Mouse (Mus musculus): ENCODE data around the gene 4921524J17Rik.
A peak's percentile ranks its signal among the peaks of the same experiment; 100 is the strongest.

The 4921524J17Rik gene

DNA sequence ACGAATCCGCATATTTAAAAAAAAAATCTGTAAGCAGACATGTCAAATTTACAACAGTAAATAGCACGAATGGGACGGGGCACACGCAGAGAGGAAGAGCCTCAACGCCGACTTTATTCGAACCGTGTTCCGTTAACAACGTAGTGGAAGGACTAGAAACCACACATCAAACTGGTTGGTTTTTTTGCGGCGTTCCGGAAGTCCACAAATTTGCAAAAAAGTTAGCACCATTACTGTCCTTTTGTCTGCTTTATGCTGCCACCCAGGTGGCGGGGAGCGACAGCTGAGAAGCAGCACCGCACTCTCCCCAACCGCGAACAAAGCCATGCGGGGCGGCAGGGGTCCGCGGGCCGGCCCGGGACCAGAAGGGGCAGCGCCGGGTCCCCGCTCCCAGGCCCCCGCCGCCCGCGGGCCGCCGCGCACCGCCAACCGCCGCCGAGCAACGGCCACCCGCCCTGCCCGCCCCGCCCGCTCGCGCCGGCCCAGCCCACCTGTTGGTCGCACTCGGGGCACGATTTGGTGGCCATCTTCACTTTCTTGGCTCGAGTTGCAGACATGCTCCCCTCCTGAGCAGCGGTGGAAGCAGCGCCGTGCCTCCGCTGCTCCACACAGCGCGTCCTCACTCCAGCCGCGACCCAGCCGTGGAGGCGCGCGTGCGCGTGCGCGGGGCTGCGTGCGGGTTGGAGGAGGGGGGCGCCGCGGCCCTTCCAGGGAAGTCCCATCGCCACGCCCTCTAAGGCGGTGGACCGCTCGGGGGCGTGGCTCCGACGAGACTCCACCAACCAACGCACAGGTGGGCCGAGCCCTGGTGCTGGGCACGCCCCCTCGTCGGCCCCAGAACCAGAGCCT lies at the start of gene 4921524J17Rik:
Gene 4921524J17Rik, minus strand, starts transcription at position 666 of the 849 bp plus-strand sequence.
- peak; percentile 93 to 97 for DNase-seq

DNA sequence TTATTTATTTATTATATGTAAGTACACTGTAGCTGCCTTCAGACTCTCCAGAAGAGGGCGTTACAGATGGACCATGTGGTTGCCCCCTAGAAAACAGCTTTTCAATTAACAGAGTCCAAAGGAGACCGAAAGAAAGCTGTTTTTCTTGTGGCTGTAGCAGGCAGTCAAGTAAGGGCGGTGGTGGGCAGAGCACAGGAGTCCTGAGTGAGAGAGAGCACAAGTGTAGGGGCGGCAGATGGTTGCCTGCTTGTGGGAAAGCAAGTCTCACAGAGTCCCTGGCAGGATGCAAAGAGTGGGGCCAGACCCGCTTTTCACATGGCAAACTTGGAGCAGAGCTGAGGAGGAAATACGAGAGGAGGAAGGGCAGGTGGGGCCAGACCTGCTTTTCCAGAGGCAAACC lies 49.8 kb upstream of the 4921524J17Rik start:
- no peak for DNase-seq

DNA sequence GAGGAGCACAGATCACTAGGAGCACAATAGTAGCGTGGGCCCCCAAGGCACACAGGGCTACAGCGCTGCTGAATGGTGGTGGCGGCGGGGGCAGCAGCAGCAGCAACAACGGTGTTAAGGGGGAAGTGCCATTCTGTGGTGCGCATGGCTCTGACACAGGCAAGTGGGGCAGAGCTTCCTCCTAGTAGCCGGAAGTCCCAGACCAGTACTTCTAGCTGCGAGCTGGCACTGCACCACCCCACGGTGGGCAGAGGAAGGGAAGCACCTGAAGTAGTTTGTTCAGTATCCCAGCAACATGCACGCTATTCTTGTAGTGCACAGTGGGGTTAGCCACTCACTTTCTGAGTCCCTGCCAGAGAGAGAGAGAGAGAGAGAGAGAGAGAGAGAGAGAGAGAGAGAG lies 49.3 kb upstream of the 4921524J17Rik start:
- peak; percentile 17 to 31 for DNase-seq

DNA sequence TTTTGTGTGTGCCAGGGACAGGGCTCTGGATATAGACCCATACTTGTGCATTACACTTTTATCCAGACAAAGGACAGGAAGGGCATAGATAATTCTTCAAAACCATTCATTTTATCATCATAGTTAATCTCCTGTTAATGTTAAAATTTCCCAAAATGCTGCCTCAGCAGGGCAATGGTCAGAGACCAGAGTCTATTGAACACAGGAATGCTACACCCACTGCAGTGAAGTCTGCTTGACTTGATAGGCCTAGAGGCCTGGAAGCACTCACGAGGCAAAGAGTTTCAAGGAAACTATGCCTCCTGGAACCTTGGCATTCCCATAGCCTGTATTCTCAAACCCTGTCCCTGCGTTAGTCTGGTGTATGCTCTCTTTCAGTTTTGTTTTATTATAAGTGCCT lies 47.1 kb upstream of the 4921524J17Rik start:
- DNase-seq = no peak

DNA sequence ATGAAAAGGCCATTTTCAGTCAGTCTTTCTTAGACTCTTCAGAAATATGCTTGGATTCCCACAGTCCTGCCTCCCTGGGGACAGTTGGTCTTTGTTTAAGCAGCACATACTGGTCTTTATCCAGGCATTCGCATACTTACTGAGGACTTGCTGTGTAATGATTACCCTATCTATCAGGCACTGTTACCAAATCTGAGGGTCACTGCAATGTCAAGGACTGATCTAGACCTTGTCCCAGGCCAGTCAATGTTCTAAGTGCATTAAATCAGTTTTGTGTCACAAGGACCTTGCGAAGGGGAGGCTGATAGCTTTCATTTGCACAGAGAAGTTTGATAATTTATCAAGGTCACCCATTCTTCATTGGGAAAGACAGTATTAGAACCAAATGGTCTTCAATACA lies 45.8 kb upstream of the 4921524J17Rik start:
- no peak for DNase-seq

DNA sequence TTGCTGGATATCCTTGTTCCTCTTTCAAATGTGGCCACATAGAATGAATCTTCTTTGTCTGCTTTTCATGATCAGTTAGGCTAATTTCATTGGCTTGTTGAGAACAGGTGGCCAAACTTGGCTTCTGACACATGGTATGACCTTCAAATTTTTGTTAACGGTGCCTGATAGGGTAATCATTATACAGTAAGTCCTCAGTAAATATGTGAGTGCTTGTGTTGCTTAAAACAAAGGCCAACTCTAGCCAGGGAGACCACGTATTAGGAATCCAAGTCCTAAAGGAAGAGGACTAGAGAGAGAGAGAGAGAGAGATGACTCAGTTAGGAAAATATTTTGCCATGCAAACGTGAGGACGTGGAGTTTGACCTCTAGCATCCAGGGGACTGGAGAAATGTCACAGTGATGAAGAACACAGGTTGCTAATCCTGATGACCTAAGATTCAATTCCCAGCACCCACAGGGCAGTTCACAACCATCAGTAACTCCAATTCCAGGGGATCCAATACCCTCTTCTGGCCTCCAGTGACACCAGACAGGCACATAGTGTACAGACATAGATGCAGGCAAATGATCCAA lies 44.4 kb upstream of the 4921524J17Rik start:
- DNase-seq = no peak

DNA sequence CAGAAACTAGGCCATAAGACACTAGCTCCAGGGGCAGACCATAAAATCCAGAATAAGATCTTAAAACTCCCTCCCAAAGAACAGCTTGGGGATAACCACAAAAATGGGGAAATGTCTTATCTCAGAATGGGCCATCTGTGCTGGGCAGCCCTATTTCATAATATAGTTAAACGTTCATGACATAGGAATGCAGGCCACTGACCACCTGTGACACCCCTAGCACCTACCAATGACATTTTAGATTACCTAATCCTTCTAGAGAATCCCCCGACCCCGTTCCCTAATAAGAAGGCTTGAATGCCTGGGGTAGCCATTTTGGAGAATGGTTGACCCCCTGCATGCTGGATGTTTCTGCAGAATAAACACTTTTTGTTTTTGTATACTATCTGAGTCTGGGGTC lies 42.3 kb upstream of the 4921524J17Rik start:
- no peak for DNase-seq

DNA sequence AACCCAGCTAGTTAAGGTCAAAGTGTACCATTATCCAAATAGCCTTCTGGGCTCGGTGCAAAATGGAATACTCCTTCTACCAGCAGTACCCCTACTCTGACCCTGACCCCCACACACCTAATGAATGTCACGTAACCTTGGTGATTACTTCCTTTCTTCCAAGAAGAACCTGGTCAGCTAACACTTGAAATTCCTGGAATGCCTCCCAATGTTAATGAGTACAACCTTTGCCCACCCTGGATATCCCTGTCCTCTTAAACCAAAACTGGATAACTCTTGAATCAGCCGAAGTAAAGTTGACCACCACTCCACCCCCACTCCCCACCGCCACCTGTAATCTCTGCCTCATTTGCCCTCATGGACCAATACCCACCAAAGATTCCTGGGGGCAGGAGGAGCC lies 40.6 kb upstream of the 4921524J17Rik start:
- no peak for DNase-seq

DNA sequence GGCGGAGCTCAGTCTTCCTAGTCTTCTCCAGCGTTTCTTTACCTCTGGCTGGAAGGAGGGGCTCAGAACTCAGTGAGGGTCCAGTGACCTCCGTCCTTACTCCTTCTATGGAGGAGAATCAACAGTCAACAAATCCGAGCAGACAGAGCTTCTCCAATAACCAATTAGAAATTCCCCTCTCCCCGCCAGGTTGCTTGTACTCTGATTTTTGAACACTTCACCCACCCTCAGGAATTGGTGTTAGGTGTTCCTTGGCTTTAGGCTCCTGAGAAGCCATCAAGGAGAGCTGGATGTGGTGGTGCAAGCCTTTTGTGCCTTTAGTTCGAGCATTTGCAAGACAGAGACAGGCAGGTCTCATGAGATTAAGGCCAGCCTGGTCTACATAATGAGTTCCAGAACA lies 40.2 kb upstream of the 4921524J17Rik start:
- DNase-seq = no peak

DNA sequence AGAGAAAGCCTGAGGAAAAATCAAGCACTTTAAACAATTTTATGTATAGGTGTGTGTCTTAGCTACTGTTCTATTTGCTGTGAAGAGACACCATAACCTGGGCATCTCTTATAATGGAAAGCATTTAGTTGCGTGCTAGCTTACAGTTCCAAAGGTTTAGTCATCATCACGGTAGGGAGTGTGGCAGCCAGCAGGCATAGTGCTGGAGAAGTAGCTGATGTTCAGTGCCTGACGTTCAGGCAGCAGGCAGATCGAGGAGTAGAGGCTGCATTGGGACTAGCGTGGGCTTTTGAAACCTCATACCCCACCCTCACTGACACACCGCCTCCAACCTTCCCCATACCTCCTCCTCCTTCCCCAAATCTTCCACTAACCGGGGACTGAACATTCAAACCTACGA lies 38.1 kb upstream of the 4921524J17Rik start:
- no peak for DNase-seq

DNA sequence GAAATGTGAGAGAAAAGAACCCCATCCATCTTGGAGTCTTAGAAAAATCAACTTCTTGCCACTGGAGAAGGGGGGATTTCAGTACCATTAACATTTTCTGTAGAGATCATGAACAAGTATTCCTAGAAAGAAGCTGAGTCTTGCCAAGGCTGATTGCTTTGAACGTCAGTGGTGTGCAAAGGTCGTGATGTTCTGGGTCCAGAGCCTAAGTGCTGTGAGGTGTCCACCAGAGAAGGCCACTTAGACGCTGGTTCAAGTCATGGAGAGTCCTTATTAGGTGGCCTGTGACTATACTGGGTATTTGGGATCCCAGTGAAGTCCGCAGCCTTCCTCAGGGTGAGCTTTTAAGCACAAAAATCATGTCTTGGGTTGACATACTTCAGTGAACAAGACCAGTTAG lies 33.4 kb upstream of the 4921524J17Rik start:
- DNase-seq = no peak

DNA sequence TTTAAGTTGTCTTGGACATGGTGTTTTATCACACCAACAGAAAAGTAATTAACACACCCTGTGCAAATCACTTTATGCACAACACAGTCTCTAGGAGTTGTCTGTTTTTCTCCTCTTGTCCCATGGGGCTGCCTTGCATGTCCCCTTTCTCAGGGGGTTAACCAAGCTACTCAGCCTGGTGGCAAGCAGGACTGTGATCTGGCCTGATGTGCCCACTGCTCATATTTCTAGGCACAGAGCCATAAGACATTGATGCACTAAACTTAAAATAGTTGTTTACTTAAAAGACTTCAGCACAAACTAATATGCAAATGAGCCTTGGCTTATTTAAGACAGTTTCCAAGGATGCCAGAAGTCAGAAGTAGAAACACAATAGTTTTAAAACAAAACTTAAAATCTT lies 31.7 kb upstream of the 4921524J17Rik start:
- DNase-seq = no peak

DNA sequence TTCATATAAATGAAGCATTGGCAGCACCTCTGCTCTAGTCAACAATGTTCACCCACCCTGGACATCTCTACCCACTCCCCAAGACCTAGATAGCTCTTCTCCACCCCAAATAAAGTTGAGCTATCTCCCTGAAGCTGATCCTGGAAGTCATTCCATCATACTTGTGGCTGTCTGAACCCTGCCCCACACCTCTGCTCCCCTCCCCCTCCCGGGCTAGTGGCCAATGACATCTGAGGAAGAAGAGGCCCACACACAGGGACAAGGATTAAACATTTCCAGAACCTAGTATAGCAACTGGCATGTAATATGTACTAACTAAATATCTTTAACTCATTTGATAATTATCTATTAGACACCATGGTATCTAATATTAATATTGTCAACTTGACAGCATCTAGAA lies 29.8 kb upstream of the 4921524J17Rik start:
- no peak for DNase-seq

DNA sequence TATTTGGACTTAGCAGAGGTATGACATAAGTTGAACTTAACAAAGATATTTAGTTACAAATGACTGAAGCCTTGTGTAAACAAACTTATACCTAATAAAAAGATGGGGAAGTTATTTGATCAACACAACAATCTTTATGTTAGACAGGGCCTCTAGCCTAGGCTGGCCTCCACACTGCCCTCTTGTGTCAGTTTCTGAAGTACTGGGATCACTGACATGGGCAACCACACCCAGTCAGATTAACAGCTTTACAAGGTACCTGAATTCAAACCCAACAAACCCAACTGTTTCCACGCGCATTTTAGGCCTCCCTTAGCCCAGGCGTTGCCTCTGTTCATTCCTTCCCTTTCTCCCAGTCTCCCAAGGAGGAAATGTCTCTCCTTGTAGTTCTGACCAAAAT lies 28.7 kb upstream of the 4921524J17Rik start:
- no peak for DNase-seq

DNA sequence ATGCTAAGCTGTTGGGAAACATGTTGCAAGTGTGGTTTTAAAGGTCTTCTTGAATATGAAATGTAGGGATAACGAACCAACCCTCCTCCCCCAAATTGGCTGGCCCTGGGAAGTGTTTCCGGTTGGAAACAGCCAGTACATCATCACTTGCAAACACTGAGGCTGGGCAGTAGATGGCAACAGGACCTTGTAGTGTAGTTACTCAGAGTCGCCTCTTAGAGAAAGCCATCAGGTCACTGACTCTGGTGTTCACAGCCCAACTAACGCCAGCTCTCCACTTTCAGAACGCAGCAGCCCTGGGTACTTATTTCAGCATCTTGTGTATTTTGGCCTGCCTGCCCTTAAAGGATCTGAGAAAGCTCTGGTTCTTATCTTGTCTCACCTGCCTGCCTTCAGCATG lies 28.2 kb upstream of the 4921524J17Rik start:
- no peak for DNase-seq

DNA sequence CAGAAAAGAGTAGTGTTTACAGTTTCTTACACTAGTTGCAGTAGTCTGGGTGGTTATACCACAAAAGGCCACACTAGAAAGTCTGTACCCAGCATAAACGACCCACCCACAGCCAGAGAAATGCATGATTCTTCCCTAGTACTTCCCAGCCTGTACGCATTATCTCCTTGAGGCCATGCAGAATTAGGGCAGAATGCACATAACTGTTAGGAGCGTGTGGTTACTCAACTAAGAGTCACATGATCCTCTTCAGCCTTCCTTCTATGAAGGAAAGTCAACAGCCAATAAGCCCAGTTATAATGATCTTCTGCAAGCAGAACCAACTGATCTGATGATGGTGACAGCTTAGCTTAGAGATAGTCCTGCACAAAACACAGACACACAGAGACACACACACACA lies 26.9 kb upstream of the 4921524J17Rik start:
- DNase-seq = no peak

DNA sequence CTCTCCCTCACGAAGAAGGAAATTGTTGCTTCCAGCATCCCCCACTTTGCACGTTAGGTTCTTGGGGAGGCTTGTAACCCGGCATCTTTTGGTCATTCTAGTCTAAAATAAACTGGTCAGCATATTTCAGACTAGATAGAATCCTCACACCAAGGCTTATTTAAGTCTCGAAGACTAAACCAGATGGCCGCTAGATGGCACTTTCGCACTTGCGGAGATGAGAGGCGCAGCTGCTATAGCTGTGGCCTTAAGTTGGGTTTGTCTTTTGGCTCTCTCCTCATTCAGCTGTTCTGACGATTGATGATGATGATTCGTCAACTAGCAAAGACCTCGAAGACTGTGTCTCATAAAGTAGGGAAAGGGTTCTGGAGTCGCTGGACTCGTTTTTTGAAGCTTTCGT lies 23.9 kb upstream of the 4921524J17Rik start:
- peak; percentile 63 to 67 for DNase-seq

DNA sequence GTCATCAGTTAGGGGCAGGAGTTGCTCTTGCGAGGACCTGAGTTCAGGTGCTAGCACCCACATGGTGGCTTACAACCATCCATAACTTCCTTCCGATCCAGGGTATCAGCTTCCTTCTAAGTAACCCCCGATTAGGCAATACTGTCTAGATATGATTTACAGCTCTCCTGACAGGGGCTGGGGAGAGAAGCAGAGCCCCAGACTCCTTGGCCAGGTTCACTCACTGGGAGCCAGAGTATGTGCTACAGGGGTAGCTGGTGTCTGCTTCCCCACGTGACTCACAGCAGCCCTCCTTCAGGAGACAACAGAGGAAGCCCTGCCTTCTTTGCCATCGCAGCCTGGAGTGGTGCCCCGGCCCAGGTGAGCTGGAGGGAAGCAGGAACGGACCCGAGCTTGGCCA lies 22.1 kb upstream of the 4921524J17Rik start:
- no peak for DNase-seq

DNA sequence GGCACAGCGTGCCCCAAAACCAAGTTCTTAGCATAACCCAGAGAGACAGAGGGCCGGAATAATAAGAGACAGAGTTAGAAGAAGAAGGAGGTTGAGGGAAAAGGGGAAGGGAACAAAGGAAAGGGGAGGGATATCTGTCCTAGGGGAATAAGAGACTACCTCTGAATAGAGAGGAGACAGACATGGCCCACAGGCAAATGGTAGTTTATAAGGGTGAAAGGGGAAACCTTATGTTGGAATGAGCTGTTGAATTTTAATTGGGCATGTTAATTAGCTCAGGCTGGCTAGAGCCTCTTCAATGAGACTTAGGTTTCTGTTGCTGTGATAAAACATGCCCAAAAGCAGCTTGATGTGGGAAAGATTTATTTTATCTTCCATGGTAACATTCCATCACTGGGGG lies 20.6 kb upstream of the 4921524J17Rik start:
- no peak for DNase-seq

DNA sequence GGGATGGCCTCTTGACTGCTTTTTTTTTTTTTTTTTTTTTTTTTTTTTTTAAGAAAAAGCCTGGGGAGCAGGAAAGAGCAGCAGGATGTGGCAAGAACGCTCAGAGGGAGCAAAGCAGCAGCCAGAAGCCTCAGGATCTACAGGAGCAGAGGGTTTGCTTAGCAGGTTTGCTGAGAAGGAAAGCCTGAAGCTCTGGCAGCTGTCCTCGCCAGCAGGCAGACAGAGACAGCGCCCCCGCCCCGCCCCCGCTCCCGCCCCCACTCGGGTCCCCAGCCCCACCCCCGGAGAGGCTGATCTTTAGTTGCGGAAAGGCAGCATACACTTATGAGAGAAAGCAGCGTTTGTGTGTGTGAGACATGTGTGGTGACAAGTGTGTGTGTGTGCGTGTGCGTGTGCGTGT lies 19.7 kb upstream of the 4921524J17Rik start:
- DNase-seq = no peak

DNA sequence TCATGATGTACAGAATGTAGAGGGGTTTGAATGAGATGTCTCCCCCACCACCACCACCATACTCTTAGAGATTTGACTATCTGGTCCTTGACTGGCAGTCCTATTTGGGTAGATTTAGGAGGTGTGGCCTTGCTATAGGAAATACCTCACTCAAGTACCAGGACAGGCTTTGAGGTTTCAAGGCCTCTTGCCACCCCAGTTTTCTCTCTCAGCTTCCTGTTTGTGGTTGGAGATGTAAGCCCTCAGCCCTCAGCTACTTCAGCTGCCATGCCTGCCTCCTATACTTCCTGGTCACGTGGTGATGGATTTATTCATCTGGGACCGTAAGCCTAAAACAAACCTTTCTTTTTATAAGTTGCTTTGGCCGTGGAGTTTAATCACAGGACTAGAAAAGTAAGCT lies 17.7 kb upstream of the 4921524J17Rik start:
- no peak for DNase-seq

DNA sequence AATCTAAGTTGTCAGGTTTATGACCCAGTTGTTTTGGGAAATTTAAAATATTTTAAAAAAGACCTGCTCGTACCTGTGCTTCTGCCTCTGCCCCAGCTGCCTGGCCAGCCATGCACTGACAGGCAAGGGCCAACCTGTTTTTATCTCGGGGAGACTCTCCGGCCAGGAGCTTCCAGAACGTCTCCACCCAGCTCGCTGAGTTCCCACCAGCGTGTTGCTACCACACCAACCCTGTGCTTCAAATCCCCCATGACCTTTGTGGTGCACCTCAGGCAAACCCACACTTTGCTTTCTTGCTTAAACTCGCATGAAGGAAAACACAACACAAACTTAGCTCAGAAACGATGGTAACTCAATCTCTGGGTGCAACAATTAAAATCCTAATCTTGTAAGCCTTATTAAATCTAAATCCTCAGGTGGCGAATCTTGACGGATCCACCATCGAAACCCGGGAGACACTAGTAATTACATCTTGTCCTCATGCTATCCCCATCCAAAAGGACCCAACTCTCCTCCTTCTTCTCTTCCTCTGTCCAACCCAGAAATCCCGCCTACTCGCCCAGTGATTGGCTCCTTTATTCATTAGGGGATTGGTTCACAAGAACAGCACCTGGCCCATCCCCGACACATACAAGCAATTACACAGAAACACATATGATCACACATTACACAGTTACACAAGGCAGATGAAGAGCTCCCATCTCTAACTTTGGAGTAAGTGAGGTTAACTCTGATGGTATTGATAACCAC lies 13.5 kb upstream of the 4921524J17Rik start:
- no peak for DNase-seq

DNA sequence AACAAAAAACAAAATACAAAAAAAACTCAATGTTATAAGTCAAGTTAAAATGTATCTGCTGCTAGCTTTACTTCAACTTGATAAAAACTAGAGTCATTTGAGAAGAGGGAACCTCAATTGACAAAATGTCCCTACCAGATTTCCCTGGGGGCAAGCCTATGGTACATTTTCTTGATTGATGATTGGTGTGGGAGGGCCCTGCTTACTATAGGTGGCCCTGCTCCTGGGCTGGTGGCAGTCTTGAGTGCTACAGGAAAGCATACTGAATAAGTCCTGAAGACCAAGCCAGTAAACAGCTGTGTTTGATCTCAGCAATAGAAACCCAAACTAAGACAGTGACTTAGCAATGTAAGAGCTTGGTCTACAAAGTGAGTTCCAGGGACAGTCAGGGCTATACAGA lies 11.5 kb upstream of the 4921524J17Rik start:
- no peak for DNase-seq

DNA sequence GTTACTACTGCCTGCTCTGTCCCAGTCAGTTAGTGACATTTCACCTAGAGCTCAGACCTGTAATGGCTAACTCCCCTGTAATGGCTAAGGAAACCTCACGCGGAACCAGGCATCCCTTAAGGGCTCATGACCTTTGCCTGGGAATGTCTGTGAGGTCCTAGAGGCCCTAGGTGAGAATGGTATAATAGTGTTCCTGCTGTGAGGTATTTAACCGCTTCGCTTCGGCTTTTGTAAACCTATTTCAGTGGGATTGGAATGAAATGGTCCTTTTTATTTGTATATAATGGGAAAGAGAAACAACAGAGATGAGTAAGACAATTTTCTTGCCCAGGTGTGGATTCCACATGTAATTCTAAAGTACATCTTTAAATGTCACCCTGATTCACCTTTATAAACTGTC lies 8.9 kb upstream of the 4921524J17Rik start:
- no peak for DNase-seq
